Mouse (Mus musculus): ENCODE measurements around the gene Ngf. TPM values are rescaled to one million over a fixed set of nuclear protein-coding genes. Genes with fewer than 3 reads are reported as not detected.

The Ngf gene
- polyA plus RNA-seq, 1 experiment: 7.7 TPM

DNA sequence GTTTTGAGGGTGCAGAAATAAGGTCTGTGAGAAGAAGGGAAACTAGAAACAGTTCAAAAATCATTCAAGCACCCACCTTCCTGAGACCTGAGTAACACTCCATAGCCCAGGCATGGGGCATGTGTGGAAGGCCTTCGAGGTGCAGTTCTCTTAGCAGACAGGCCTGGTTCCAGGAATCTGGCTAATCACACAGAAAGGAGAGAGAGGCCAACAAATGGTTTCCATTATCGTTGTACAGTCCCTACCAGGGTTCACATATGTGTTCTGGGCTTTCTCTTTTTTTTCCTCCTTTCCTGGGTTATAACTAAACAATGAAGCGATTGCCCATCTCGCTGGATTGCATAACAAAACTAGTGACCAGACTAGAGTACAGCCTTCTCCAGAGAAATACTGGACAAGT, 35.4 kb downstream of the Ngf start:
- H3K4me1 ChIP-seq (ENCODE audit: control insufficient read depth, insufficient read depth, low read length): no peaks in the 10 kb centered on the region
- no peak overlapping the region for H3K4me3 ChIP-seq (ENCODE audit: insufficient read depth, low read length)
- TF ChIP-seq POLR2A (IDR thresholded peaks at IDR 0.05; ENCODE audit: extremely low read depth, insufficient read depth, low read length): no peak
- TF ChIP-seq CTCF (IDR thresholded peaks at IDR 0.05; ENCODE audit: extremely low read depth, insufficient read depth, low read length): no peak

DNA sequence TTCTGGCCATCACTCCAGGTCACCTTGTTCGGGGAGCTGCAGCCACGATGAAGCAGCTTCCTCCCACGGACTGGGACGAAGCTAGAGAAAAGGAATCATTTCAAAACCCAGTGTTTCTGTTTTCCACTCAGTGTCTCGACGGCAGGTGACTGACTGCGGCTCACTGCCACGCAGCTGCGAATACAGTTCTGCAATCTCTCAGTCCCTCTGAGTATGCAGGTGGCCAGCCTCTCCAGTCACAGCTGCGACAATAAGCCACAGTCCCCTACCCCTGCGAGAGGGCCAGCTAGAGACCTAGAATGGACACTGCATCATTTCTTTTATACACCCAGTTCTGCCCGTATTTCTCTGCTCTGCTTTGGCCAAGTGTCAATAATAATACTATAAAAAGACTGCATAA, 36.3 kb downstream of the Ngf start:
- no peaks in the 10 kb centered on the region for H3K4me1 ChIP-seq (ENCODE audit: control insufficient read depth, insufficient read depth, low read length)
- H3K27ac ChIP-seq (ENCODE audit: insufficient read depth, low read length): no peak overlapping the region
- TF ChIP-seq CTCF (IDR thresholded peaks at IDR 0.05; ENCODE audit: extremely low read depth, insufficient read depth, low read length): no peak
- TF ChIP-seq POLR2A (IDR thresholded peaks at IDR 0.05; ENCODE audit: extremely low read depth, insufficient read depth, low read length): no peak
- H3K4me3 ChIP-seq (ENCODE audit: insufficient read depth, low read length): no peak overlapping the region

More for the DNA sequence above, 35.4 kb downstream of the Ngf start:
- no peak overlapping the region for H3K27ac ChIP-seq (ENCODE audit: insufficient read depth, low read length)

DNA sequence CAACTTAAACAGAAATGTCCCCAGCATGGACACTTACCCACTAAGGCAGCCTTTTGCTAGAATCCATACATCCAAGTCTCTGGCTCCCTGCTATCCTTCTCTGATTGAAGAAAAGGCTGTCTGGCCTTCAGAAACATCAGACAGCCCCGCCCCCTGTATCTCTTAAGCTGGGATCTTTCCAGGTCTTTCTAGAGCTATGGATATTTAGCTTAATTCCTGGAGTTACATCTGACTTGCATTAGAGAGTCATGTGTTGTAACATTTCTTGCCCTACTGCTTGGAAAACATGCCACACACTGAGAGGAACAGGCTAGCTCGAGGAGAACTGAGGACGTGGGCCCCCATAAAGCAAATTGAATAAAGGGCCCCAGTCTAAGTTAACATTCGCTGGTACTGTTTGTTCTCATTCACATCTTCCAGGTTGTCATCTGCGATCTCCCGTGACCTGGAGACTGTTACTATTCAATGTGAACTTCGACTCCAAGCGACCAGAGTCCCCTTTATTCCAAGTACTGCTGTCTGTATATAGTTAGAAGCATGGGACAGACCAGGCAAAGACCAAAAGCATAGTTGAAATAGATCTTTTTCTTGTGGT, 38.0 kb downstream of the Ngf start:
- no peak for TF ChIP-seq CTCF (IDR thresholded peaks at IDR 0.05; ENCODE audit: extremely low read depth, insufficient read depth, low read length)
- TF ChIP-seq POLR2A (IDR thresholded peaks at IDR 0.05; ENCODE audit: extremely low read depth, insufficient read depth, low read length): no peak
- H3K4me1 ChIP-seq (ENCODE audit: control insufficient read depth, insufficient read depth, low read length): no peaks in the 10 kb centered on the region
- H3K4me3 ChIP-seq (ENCODE audit: insufficient read depth, low read length): no peak overlapping the region
- no peak overlapping the region for H3K27ac ChIP-seq (ENCODE audit: insufficient read depth, low read length)

DNA sequence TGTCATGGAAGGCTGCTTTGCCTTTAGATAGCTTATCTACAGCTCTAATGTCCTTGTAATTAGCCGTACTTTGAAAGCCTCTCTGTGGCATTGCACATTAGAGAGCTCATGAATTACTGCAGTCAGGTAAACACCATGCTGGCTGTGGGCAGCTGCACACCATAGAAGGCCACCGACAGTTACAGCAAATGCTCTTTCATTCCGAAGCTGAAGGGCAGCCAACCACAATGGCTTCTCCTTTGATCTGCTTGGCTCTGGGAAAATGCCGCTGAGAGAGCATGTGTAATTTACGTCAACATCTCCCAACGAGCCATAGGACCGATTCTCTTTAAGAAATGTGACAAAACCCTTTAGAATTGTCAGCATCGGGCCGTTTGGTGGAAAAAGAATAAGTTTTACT, 38.7 kb downstream of the Ngf start:
- H3K4me3 ChIP-seq (ENCODE audit: insufficient read depth, low read length): no peak overlapping the region
- no peak overlapping the region for H3K27ac ChIP-seq (ENCODE audit: insufficient read depth, low read length)
- no peaks in the 10 kb centered on the region for H3K4me1 ChIP-seq (ENCODE audit: control insufficient read depth, insufficient read depth, low read length)
- TF ChIP-seq CTCF (IDR thresholded peaks at IDR 0.05; ENCODE audit: extremely low read depth, insufficient read depth, low read length): no peak
- TF ChIP-seq POLR2A (IDR thresholded peaks at IDR 0.05; ENCODE audit: extremely low read depth, insufficient read depth, low read length): no peak

DNA sequence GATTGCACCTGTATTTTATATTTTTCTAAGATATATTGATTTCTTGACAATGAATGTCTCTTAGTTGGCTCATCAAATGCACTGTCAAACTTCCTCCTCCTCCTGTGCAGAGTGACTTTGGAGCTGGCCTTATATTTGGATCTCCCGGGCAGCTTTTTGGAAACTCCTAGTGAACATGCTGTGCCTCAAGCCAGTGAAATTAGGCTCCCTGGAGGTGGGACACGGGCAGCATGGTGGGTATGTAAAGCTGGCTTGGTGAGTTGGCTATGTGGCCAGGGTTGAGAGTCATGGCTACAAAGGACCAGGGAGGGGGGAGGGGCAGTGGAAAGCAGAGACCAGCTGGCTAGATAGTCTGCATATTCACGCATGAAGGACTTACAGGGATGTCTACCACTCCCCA, 39.9 kb downstream of the Ngf start:
- Histone ChIP-seq H3K4me1 (ENCODE audit: control insufficient read depth, insufficient read depth, low read length) (no peaks in the 10 kb centered on the region), H3K27ac (ENCODE audit: insufficient read depth, low read length) (no peak overlapping the region), H3K4me3 (ENCODE audit: insufficient read depth, low read length) (no peak overlapping the region)
- no peak for TF ChIP-seq CTCF (IDR thresholded peaks at IDR 0.05; ENCODE audit: extremely low read depth, insufficient read depth, low read length)
- TF ChIP-seq POLR2A (IDR thresholded peaks at IDR 0.05; ENCODE audit: extremely low read depth, insufficient read depth, low read length): no peak

DNA sequence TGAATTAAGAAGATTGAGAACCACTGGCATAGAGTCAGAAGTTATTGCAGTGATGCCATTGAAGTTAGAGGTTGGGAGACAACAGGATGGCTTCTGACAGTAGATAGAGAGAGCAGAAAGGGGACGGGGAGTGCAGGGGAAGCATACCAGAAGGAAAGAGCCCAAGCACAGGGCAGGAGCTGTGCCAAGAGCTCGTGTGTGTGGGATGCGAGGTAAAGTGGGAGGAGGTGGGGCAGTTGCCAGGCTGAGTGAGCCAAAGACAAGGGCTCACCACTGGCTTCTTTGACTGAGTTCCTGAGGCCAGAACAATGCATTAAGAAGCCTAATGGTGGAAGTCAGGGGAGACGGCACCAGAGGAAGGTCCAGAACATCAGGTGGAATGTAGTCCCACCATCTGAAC, 47.2 kb downstream of the Ngf start:
- Histone ChIP-seq H3K4me3 (ENCODE audit: insufficient read depth, low read length) (no peak overlapping the region), H3K4me1 (ENCODE audit: control insufficient read depth, insufficient read depth, low read length) (no peaks in the 10 kb centered on the region), H3K27ac (ENCODE audit: insufficient read depth, low read length) (no peak overlapping the region)
- TF ChIP-seq POLR2A (IDR thresholded peaks at IDR 0.05; ENCODE audit: extremely low read depth, insufficient read depth, low read length): no peak
- no peak for TF ChIP-seq CTCF (IDR thresholded peaks at IDR 0.05; ENCODE audit: extremely low read depth, insufficient read depth, low read length)

DNA sequence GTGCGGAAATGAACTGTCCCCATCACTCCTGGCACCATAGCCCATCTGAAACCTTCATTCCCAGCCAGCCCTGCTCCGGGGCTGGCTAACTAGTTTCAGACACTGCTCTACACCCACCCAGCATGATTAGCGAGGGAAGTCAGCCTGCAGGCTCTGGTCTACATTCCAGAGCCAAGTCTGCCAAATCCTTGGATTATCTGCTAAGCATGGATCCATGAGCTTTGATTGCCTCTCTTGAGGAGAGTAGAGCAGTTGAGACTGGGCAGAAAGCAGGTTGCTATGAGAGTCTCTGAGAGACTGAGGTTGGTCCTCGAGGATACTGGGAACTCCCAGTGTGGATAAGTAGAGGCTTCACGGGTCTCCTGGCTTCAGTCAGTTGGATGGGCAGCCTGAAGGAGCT, 51.3 kb downstream of the Ngf start:
- H3K4me1 ChIP-seq (ENCODE audit: control insufficient read depth, insufficient read depth, low read length): no peaks in the 10 kb centered on the region
- H3K4me3 ChIP-seq (ENCODE audit: insufficient read depth, low read length): no peak overlapping the region
- no peak overlapping the region for H3K27ac ChIP-seq (ENCODE audit: insufficient read depth, low read length)
- TF ChIP-seq CTCF (IDR thresholded peaks at IDR 0.05; ENCODE audit: extremely low read depth, insufficient read depth, low read length): no peak
- no peak for TF ChIP-seq POLR2A (IDR thresholded peaks at IDR 0.05; ENCODE audit: extremely low read depth, insufficient read depth, low read length)

DNA sequence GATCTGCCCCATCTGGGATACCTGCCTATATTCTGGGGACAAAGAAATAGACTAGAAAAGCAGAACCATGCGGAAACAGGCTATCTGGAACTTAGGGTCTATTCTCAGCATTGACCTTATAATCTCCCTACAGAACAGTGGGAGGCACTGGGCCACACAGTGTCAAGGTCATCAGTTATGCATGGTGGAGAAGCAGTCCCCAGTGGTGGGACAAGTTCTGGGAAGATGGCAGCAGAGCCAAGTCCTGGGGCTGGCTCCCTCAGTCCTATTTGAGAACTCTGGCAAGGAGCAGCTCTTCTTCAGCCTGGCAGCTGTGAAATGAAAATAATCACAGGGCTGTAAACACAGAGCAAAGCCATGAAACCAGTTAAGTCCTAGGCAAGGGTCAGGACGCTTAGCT, 54.0 kb downstream of the Ngf start:
- Histone ChIP-seq H3K27ac (ENCODE audit: insufficient read depth, low read length) (no peak overlapping the region), H3K4me3 (ENCODE audit: insufficient read depth, low read length) (no peak overlapping the region), H3K4me1 (ENCODE audit: control insufficient read depth, insufficient read depth, low read length) (no peaks in the 10 kb centered on the region)
- TF ChIP-seq CTCF (IDR thresholded peaks at IDR 0.05; ENCODE audit: extremely low read depth, insufficient read depth, low read length): no peak
- no peak for TF ChIP-seq POLR2A (IDR thresholded peaks at IDR 0.05; ENCODE audit: extremely low read depth, insufficient read depth, low read length)

DNA sequence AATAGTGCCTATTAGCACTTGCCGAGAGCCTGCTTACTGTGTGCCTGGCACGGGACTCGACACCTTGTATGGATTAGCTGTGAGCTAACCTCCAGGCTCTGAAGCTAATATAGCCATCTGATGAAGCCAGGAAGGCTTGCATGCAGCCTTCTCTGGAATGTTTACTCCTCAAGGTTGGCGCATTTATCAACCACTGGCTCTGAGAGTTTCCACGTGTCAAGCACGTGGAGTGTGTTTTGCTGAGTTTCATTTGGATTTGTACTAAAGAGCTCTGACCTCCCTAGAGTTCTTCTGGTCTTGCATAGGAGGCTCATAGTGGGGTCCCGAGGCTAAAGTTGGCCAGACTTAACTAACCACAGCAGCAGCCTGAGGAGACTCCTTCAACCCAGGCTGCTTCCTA, 55.2 kb downstream of the Ngf start:
- no peak overlapping the region for H3K27ac ChIP-seq (ENCODE audit: insufficient read depth, low read length)

DNA sequence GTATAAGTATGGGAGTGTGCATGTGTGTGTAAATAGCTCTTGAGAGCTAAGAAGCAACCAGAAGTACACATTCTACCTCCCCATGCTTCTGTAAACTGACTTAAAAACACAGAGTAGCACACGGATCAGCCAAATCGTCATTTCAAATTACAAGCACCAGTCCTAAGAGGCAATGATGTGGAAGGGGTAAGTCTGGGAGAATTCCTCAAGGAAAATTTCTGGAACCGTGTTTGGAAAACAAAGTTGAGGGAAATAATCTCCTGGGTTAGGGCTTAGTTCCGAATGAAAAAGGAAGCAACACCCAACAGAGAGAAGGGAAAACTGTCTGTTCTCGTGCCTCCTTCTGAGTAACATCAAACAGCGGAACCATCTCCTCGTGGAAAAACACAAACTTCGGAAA, 56.1 kb downstream of the Ngf start:
- no peaks in the 10 kb centered on the region for H3K4me1 ChIP-seq (ENCODE audit: control insufficient read depth, insufficient read depth, low read length)
- no peak overlapping the region for H3K27ac ChIP-seq (ENCODE audit: insufficient read depth, low read length)
- TF ChIP-seq CTCF (IDR thresholded peaks at IDR 0.05; ENCODE audit: extremely low read depth, insufficient read depth, low read length) (no peak), POLR2A (IDR thresholded peaks at IDR 0.05; ENCODE audit: extremely low read depth, insufficient read depth, low read length) (no peak)
- H3K4me3 ChIP-seq (ENCODE audit: insufficient read depth, low read length): no peak overlapping the region

More for the DNA sequence above, 55.2 kb downstream of the Ngf start:
- no peak overlapping the region for H3K4me3 ChIP-seq (ENCODE audit: insufficient read depth, low read length)
- no peaks in the 10 kb centered on the region for H3K4me1 ChIP-seq (ENCODE audit: control insufficient read depth, insufficient read depth, low read length)
- TF ChIP-seq POLR2A (IDR thresholded peaks at IDR 0.05; ENCODE audit: extremely low read depth, insufficient read depth, low read length) (no peak), CTCF (IDR thresholded peaks at IDR 0.05; ENCODE audit: extremely low read depth, insufficient read depth, low read length) (no peak)

Data from cortical plate, adult 2 months (tissue).